Mouse (Mus musculus): ENCODE measurements at regions not wholly inside any gene's neighbourhood (a gene's known extent, or its start where the extent isn't known, plus 50 kb on each side); places are given as distances from the start of the nearest gene placed in this dataset.

GRCm38 (mm10) chr10:100685748-100686147 lies 95.5 kb downstream of the 1700017N19Rik start:
- intact Hi-C loops (cut with DNase I), result no loop called here

GRCm38 (mm10) chr10:100695944-100696343 lies 105.7 kb downstream of the 1700017N19Rik start:
- intact Hi-C loops (cut with DNase I), result no loop called here

GRCm38 (mm10) chr10:100699206-100699605 lies 108.9 kb downstream of the 1700017N19Rik start:
- intact Hi-C loops (cut with DNase I), result no loop called here

- intact Hi-C loops (cut with DNase I), result no loop called here
These were observed 110.3 kb downstream of the 1700017N19Rik start for GRCm38 (mm10) chr10:100700281-100701205.

- intact Hi-C loops (cut with DNase I), result no loop called here
These were observed 111.7 kb downstream of the 1700017N19Rik start for GRCm38 (mm10) chr10:100701938-100702337.

- intact Hi-C loops (cut with DNase I), result no loop called here
These were observed 125.9 kb downstream of the 1700017N19Rik start for GRCm38 (mm10) chr10:100716084-100716667.

GRCm38 (mm10) chr10:100718574-100718973 lies 128.3 kb downstream of the 1700017N19Rik start:
- intact Hi-C loops (cut with DNase I), result no loop called here

- intact Hi-C loops (cut with DNase I), result loop anchor here (5.0 to 10.0 kb wide), 2 partner anchors 1674 to 1706 kb away; no protein-coding TSS in a partner anchor
These were observed 151.0 kb downstream of the 1700017N19Rik start for GRCm38 (mm10) chr10:100741269-100741668.

GRCm38 (mm10) chr10:100742065-100742464 lies 151.8 kb downstream of the 1700017N19Rik start:
- intact Hi-C loops (cut with DNase I), result loop anchor here (5.0 to 10.0 kb wide), 2 partner anchors 1673 to 1705 kb away; no protein-coding TSS in a partner anchor

- intact Hi-C loops (cut with DNase I), result loop anchor here (10.0 kb wide), 1 partner anchor 1669 kb away; no protein-coding TSS in a partner anchor
These were observed 155.9 kb downstream of the 1700017N19Rik start for GRCm38 (mm10) chr10:100746151-100746550.

- intact Hi-C loops (cut with DNase I), result no loop called here
These were observed 164.7 kb downstream of the 1700017N19Rik start for GRCm38 (mm10) chr10:100754957-100755356.

- intact Hi-C loops (cut with DNase I), result no loop called here
These were observed 184.0 kb downstream of the 1700017N19Rik start for GRCm38 (mm10) chr10:100774252-100774651.

- intact Hi-C loops (cut with DNase I), result no loop called here
These were observed 201.9 kb downstream of the 1700017N19Rik start for GRCm38 (mm10) chr10:100792166-100792565.

GRCm38 (mm10) chr10:100792569-100792968 lies 202.3 kb downstream of the 1700017N19Rik start:
- intact Hi-C loops (cut with DNase I), result no loop called here

GRCm38 (mm10) chr10:100795215-100795972 lies 205.1 kb downstream of the 1700017N19Rik start:
- intact Hi-C loops (cut with DNase I), result no loop called here

GRCm38 (mm10) chr10:100811639-100812038 lies 221.4 kb downstream of the 1700017N19Rik start:
- intact Hi-C loops (cut with DNase I), result no loop called here

- intact Hi-C loops (cut with DNase I), result no loop called here
These were observed 244.5 kb downstream of the 1700017N19Rik start for GRCm38 (mm10) chr10:100834794-100835193.

- intact Hi-C loops (cut with DNase I), result no loop called here
These were observed 262.9 kb downstream of the 1700017N19Rik start for GRCm38 (mm10) chr10:100853213-100853612.

- intact Hi-C loops (cut with DNase I), result no loop called here
These were observed 266.2 kb downstream of the 1700017N19Rik start for GRCm38 (mm10) chr10:100856509-100856908.

- intact Hi-C loops (cut with DNase I), result no loop called here
These were observed 275.4 kb downstream of the 1700017N19Rik start for GRCm38 (mm10) chr10:100865501-100866181.

All from adrenal gland (tissue).